ENCODE assay signal across 29 mouse cellular contexts in genomic region chr5:143252039-143252438, GRCm38 (mm10). TPM values are rescaled to one million over a fixed set of nuclear protein-coding genes. Genes with fewer than 3 reads are reported as not detected.
DNase-seq lines count a peak whose midpoint lies in the region; ATAC-seq lines count a peak whose summit lies in the region.
"Had no signal": no experiment of that assay in that cellular context is flagged by ENCODE, and none has a peak within 500 bp of the region (broad histone marks: within the 10 kb centered on the region; RNA-seq: fewer than 3 reads in every experiment).

No protein-coding gene starts in this region.

- H3K27ac ChIP-seq in hindbrain, embryonic 15.5 days (replicated peaks) = no peak overlapping the region
- no peak overlapping the region for H3K27ac ChIP-seq in hindbrain, embryonic 11.5 days (ENCODE audit: low read depth, low read length)
- H3K27ac ChIP-seq in midbrain, embryonic 16.5 days (ENCODE audit: low read length) = no peak overlapping the region
- H3K27ac ChIP-seq in midbrain, embryonic 11.5 days (ENCODE audit: low read depth, low read length) = no peak overlapping the region
- H3K27ac ChIP-seq: embryonic facial prominence, embryonic 10.5 days; embryonic facial prominence, embryonic 13.5 days; forebrain, embryonic 12.5 days; forebrain, embryonic 15.5 days; gastrocnemius, adult 2 months; hindbrain, embryonic 14.5 days; intestine, embryonic 15.5 days had no signal

- peak; percentile 9; the same call in 1 of the 2 replicates for ATAC-seq in hindbrain, embryonic 15.5 days (ENCODE audit: low FRiP score, low read depth)
- no peak for ATAC-seq in hindbrain, embryonic 11.5 days (ENCODE audit: low FRiP score)
- peak; percentile 33 for ATAC-seq in midbrain, embryonic 16.5 days
- ATAC-seq in midbrain, embryonic 11.5 days (ENCODE audit: low FRiP score) = no peak
- ATAC-seq: forebrain, embryonic 15.5 days; intestine, embryonic 15.5 days had no signal

- no peak overlapping the region for H3K9ac ChIP-seq in hindbrain, embryonic 15.5 days
- no peak overlapping the region for H3K9ac ChIP-seq in hindbrain, embryonic 11.5 days (ENCODE audit: low read depth, low read length)
- no peak overlapping the region for H3K9ac ChIP-seq in midbrain, embryonic 16.5 days (ENCODE audit: low read depth, low read length)
- no peak overlapping the region for H3K9ac ChIP-seq in midbrain, embryonic 11.5 days (ENCODE audit: low read length)
- H3K9ac ChIP-seq: embryonic facial prominence, embryonic 13.5 days; forebrain, embryonic 12.5 days; forebrain, embryonic 15.5 days; hindbrain, embryonic 14.5 days; intestine, embryonic 15.5 days had no signal

- peak; percentile 42 for DNase-seq in cerebellum, adult 9-10 months
- no peak for DNase-seq in cerebellum, adult 11 months
- no peak for DNase-seq in hindbrain, embryonic 11.5 days (ENCODE audit: low spot score)
- DNase-seq in midbrain, embryonic 11.5 days (ENCODE audit: low spot score, missing footprints) = no peak
- DNase-seq in MN1 (ENCODE audit: low spot score) = no peak
- DNase-seq: adrenal gland, adult 2 months; adrenal gland, postnatal 14 days; B cell, adult 2 months; cerebellum, adult 18-20 months; cerebellum, postnatal 14 days; embryo, embryonic 11 days; gastrocnemius, adult 2 months; gastrocnemius, postnatal 14 days; heart, adult 11 months; kidney, adult 11 months had no signal

- H3K27me3 ChIP-seq in hindbrain, embryonic 15.5 days = peaks cover 14% of the 10 kb centered on the region
- H3K27me3 ChIP-seq in hindbrain, embryonic 11.5 days (ENCODE audit: control insufficient read depth, insufficient read depth, low read length) = peaks cover 55% of the 10 kb centered on the region
- peaks cover 16% of the 10 kb centered on the region for H3K27me3 ChIP-seq in midbrain, embryonic 16.5 days (ENCODE audit: control insufficient read depth, insufficient read depth, low read depth, low read length)
- H3K27me3 ChIP-seq in midbrain, embryonic 11.5 days (ENCODE audit: control insufficient read depth, insufficient read depth, low read length) = peaks cover 56% of the 10 kb centered on the region
- H3K27me3 ChIP-seq: CH12.LX had no signal

- peaks cover 44% of the 10 kb centered on the region for H3K36me3 ChIP-seq in hindbrain, embryonic 15.5 days
- H3K36me3 ChIP-seq in hindbrain, embryonic 11.5 days (ENCODE audit: control insufficient read depth, insufficient read depth, low read length) = peaks cover 3% of the 10 kb centered on the region; the same call in 1 of the 2 replicates
- peaks cover 52% of the 10 kb centered on the region for H3K36me3 ChIP-seq in midbrain, embryonic 16.5 days (ENCODE audit: control insufficient read depth, insufficient read depth, low read length)
- peaks cover 14% of the 10 kb centered on the region; the same call in 1 of the 2 replicates for H3K36me3 ChIP-seq in midbrain, embryonic 11.5 days (ENCODE audit: control insufficient read depth, insufficient read depth, low read length)

- H3K4me2 ChIP-seq in hindbrain, embryonic 15.5 days = no peak overlapping the region
- no peak overlapping the region for H3K4me2 ChIP-seq in hindbrain, embryonic 11.5 days (replicated peaks; ENCODE audit: low read depth, low read length)
- no peak overlapping the region for H3K4me2 ChIP-seq in midbrain, embryonic 16.5 days (ENCODE audit: low read length)
- H3K4me2 ChIP-seq in midbrain, embryonic 11.5 days = no peak overlapping the region
- H3K4me2 ChIP-seq: forebrain, embryonic 12.5 days; forebrain, embryonic 15.5 days; heart, embryonic 11.5 days; hindbrain, embryonic 14.5 days; intestine, embryonic 15.5 days had no signal

- H3K4me1 ChIP-seq in hindbrain, embryonic 15.5 days (replicated peaks) = peaks cover 11% of the 10 kb centered on the region
- H3K4me1 ChIP-seq in hindbrain, embryonic 11.5 days (replicated peaks; ENCODE audit: control insufficient read depth, insufficient read depth, low read length) = peaks cover 15% of the 10 kb centered on the region
- peaks cover 14% of the 10 kb centered on the region for H3K4me1 ChIP-seq in midbrain, embryonic 16.5 days (ENCODE audit: control insufficient read depth, insufficient read depth, low read length)
- peaks cover 14% of the 10 kb centered on the region for H3K4me1 ChIP-seq in midbrain, embryonic 11.5 days (ENCODE audit: control insufficient read depth, insufficient read depth, low read length)

- WGBS in hindbrain, embryonic 15.5 days = 54% methylated on average over 6 of the region's 6 CpGs
- 31% methylated on average over 6 of the region's 6 CpGs for WGBS in hindbrain, embryonic 11.5 days
- WGBS in midbrain, embryonic 16.5 days = 61% methylated on average over 6 of the region's 6 CpGs
- WGBS in midbrain, embryonic 11.5 days = 43% methylated on average over 6 of the region's 6 CpGs

- no peak overlapping the region for H3K4me3 ChIP-seq in hindbrain, embryonic 15.5 days
- no peak overlapping the region for H3K4me3 ChIP-seq in hindbrain, embryonic 11.5 days (ENCODE audit: low read depth, low read length)
- H3K4me3 ChIP-seq in midbrain, embryonic 16.5 days (ENCODE audit: low read depth, low read length) = no peak overlapping the region
- no peak overlapping the region for H3K4me3 ChIP-seq in midbrain, embryonic 11.5 days (ENCODE audit: low read depth, low read length)
- H3K4me3 ChIP-seq: embryonic facial prominence, embryonic 13.5 days; erythroblast, embryonic 14.5 days; forebrain, embryonic 12.5 days; forebrain, embryonic 15.5 days; gastrocnemius, adult 2 months; intestine, embryonic 15.5 days had no signal

- no peaks in the 10 kb centered on the region for H3K9me3 ChIP-seq in hindbrain, embryonic 15.5 days
- H3K9me3 ChIP-seq in hindbrain, embryonic 11.5 days (ENCODE audit: control insufficient read depth, low read length) = no peaks in the 10 kb centered on the region
- no peaks in the 10 kb centered on the region; the same call in 1 of the 2 replicates for H3K9me3 ChIP-seq in midbrain, embryonic 16.5 days (replicated peaks; ENCODE audit: control insufficient read depth, low read length, poor library complexity, severe bottlenecking)
- H3K9me3 ChIP-seq in midbrain, embryonic 11.5 days (ENCODE audit: control insufficient read depth, low read length) = no peaks in the 10 kb centered on the region
- H3K9me3 ChIP-seq: embryonic facial prominence, embryonic 10.5 days; embryonic facial prominence, embryonic 13.5 days; forebrain, embryonic 12.5 days; forebrain, embryonic 15.5 days; intestine, embryonic 15.5 days had no signal

RNA-seq across cellular contexts. Expression of gene Zfp12, which starts 17.1 kb away (rescaled TPM):
- polyA plus RNA-seq in hindbrain, embryonic 15.5 days (2015; fragmentation: Nextera tagmentation; extraction: Ambion mirVana) = 19.1 and 19.2 TPM in 2 replicates
- 20.3 and 24.3 TPM in 2 replicates for polyA plus RNA-seq in hindbrain, embryonic 11.5 days (2014; fragmentation: Nextera tagmentation; extraction: Ambion mirVana)
- polyA plus RNA-seq in midbrain, embryonic 16.5 days (2015; fragmentation: Nextera tagmentation; extraction: Ambion mirVana) = 18.9 and 20.0 TPM in 2 replicates
- polyA plus RNA-seq in midbrain, embryonic 11.5 days (2014; fragmentation: Nextera tagmentation; extraction: Ambion mirVana) = 22.0 and 25.9 TPM in 2 replicates

RNA-seq across cellular contexts. Expression of gene Zfp316, which starts 17.8 kb away (rescaled TPM):
- 11.1 and 13.1 TPM in 2 replicates for polyA plus RNA-seq in hindbrain, embryonic 15.5 days (2015; fragmentation: Nextera tagmentation; extraction: Ambion mirVana)
- 3.4 and 3.6 TPM in 2 replicates for polyA plus RNA-seq in hindbrain, embryonic 11.5 days (2014; fragmentation: Nextera tagmentation; extraction: Ambion mirVana)
- 8.7 and 9.6 TPM in 2 replicates for polyA plus RNA-seq in midbrain, embryonic 16.5 days (2015; fragmentation: Nextera tagmentation; extraction: Ambion mirVana)
- 4.3 and 4.5 TPM in 2 replicates for polyA plus RNA-seq in midbrain, embryonic 11.5 days (2014; fragmentation: Nextera tagmentation; extraction: Ambion mirVana)

RNA-seq across cellular contexts. Expression of gene Spdye4a, which starts 25.3 kb away (rescaled TPM):
- not detected in 2 replicates for polyA plus RNA-seq in hindbrain, embryonic 15.5 days (2015; fragmentation: Nextera tagmentation; extraction: Ambion mirVana)
- not detected in 2 replicates for polyA plus RNA-seq in hindbrain, embryonic 11.5 days (2014; fragmentation: Nextera tagmentation; extraction: Ambion mirVana)
- polyA plus RNA-seq in midbrain, embryonic 16.5 days (2015; fragmentation: Nextera tagmentation; extraction: Ambion mirVana) = not detected in 2 replicates
- polyA plus RNA-seq in midbrain, embryonic 11.5 days (2014; fragmentation: Nextera tagmentation; extraction: Ambion mirVana) = not detected in 2 replicates
- polyA plus RNA-seq: adrenal gland, adult 2 months; embryonic facial prominence, embryonic 10.5 days; embryonic facial prominence, embryonic 13.5 days; forebrain, embryonic 12.5 days; forebrain, embryonic 15.5 days; G1E; heart, embryonic 11.5 days; heart, embryonic 14.5 days; heart, postnatal 0 days; hindbrain, embryonic 14.5 days; intestine, embryonic 15.5 days had no signal

RNA-seq across cellular contexts. Expression of gene Zfp853, which starts 41.4 kb away (rescaled TPM):
- 0.27 and 0.31 TPM in 2 replicates for polyA plus RNA-seq in hindbrain, embryonic 15.5 days (2015; fragmentation: Nextera tagmentation; extraction: Ambion mirVana)
- not detected in 2 replicates for polyA plus RNA-seq in hindbrain, embryonic 11.5 days (2014; fragmentation: Nextera tagmentation; extraction: Ambion mirVana)
- polyA plus RNA-seq in midbrain, embryonic 16.5 days (2015; fragmentation: Nextera tagmentation; extraction: Ambion mirVana) = 0.15 and 0.48 TPM in 2 replicates
- 0.08 TPM in 1 of 2 replicates, not detected in the other for polyA plus RNA-seq in midbrain, embryonic 11.5 days (2014; fragmentation: Nextera tagmentation; extraction: Ambion mirVana)
- polyA plus RNA-seq: embryonic facial prominence, embryonic 10.5 days; forebrain, embryonic 15.5 days; heart, embryonic 11.5 days; heart, embryonic 14.5 days had no signal

Comparison
In these comparisons a context has a peak if more than half of its experiments do, and no peak if none do; other contexts are left out.
1. ATAC-seq: peak in hindbrain, embryonic 15.5 days (single experiment) and midbrain, embryonic 16.5 days (single experiment); none in hindbrain, embryonic 11.5 days (single experiment) and midbrain, embryonic 11.5 days (single experiment).